Comparison of ENCODE assay signal across 20 mouse cellular contexts in genomic region chr5:139363858-139364257, GRCm38 (mm10). TPM values are rescaled to one million over a fixed set of nuclear protein-coding genes. Genes with fewer than 3 reads are reported as not detected.
DNase-seq lines count a peak whose midpoint lies in the region; ATAC-seq and TF ChIP-seq lines count a peak whose summit lies in the region.
"Had no signal": no experiment of that assay in that cellular context is flagged by ENCODE, and none has a peak within 500 bp of the region (broad histone marks: within the 10 kb centered on the region; RNA-seq: fewer than 3 reads in every experiment).

No protein-coding gene starts in this region.

- no peaks in the 10 kb centered on the region for H3K36me3 ChIP-seq in heart, adult 2 months (ENCODE audit: control insufficient read depth, insufficient read depth, low read length)
- H3K36me3 ChIP-seq in midbrain, embryonic 13.5 days = peaks cover 17% of the 10 kb centered on the region; the same call in 1 of the 2 replicates
- H3K36me3 ChIP-seq in midbrain, embryonic 15.5 days (replicated peaks) = no peaks in the 10 kb centered on the region
- H3K36me3 ChIP-seq: intestine, embryonic 15.5 days; neural tube, embryonic 15.5 days had no signal

- no peak overlapping the region for H3K4me2 ChIP-seq in midbrain, embryonic 13.5 days (replicated peaks)
- H3K4me2 ChIP-seq in midbrain, embryonic 15.5 days = no peak overlapping the region
- H3K4me2 ChIP-seq: neural tube, embryonic 15.5 days had no signal

- H3K79me2 ChIP-seq in heart, adult 2 months (replicated peaks; ENCODE audit: control insufficient read depth, insufficient read depth, low read length) = no peaks in the 10 kb centered on the region

- peak; percentile 40; the same call in 1 of the 2 replicates for ATAC-seq in midbrain, embryonic 13.5 days
- no peak; the same call in 1 of the 2 replicates for ATAC-seq in midbrain, embryonic 15.5 days (replicated peaks)
- peak; percentile 18; the same call in 1 of the 2 replicates for ATAC-seq in erythroblast, adult 5-6 weeks (replicated peaks; ENCODE audit: low FRiP score, poor library complexity, severe bottlenecking)

- intact Hi-C loops in heart, adult 2 months (cut with DNase I) = loop anchor here (1.0 to 5.0 kb wide), 3 partner anchors 34 to 141 kb away; no protein-coding TSS in a partner anchor
- intact Hi-C loops in heart, postnatal 14 days (cut with DNase I) = loop anchor here (1.0 to 2.0 kb wide), 3 partner anchors 34 to 140 kb away; no protein-coding TSS in a partner anchor
- intact Hi-C loops in left cerebral cortex, adult 2 months (cut with DNase I) = loop anchor here (1.0 to 2.0 kb wide), 2 partner anchors 34 to 105 kb away; no protein-coding TSS in a partner anchor
- intact Hi-C loops in left cerebral cortex, postnatal 4 days (cut with DNase I) = loop anchor here (5.0 kb wide), 1 partner anchor 103 kb away; no protein-coding TSS in a partner anchor

- H3K27me3 ChIP-seq in heart, adult 2 months (ENCODE audit: control insufficient read depth, insufficient read depth, low read length) = no peaks in the 10 kb centered on the region
- no peaks in the 10 kb centered on the region for H3K27me3 ChIP-seq in midbrain, embryonic 13.5 days
- no peaks in the 10 kb centered on the region for H3K27me3 ChIP-seq in midbrain, embryonic 15.5 days (replicated peaks)
- H3K27me3 ChIP-seq: embryonic facial prominence, embryonic 13.5 days; intestine, embryonic 15.5 days; neural tube, embryonic 15.5 days had no signal

- no peak for TF ChIP-seq POLR2A in heart, adult 2 months (IDR thresholded peaks at IDR 0.05; ENCODE audit: insufficient read depth, low read depth, low read length)

- 31% methylated on average over 7 of the region's 7 CpGs for WGBS in heart, adult 2 months
- 62% methylated on average over 7 of the region's 7 CpGs for WGBS in midbrain, embryonic 13.5 days
- WGBS in midbrain, embryonic 15.5 days = 73% methylated on average over 7 of the region's 7 CpGs

- H3K4me3 ChIP-seq in heart, adult 2 months = no peak overlapping the region
- H3K4me3 ChIP-seq in left cerebral cortex, adult 2 months = no peak overlapping the region
- no peak overlapping the region for H3K4me3 ChIP-seq in midbrain, embryonic 13.5 days (replicated peaks)
- H3K4me3 ChIP-seq in midbrain, embryonic 15.5 days = no peak overlapping the region
- H3K4me3 ChIP-seq: embryonic facial prominence, embryonic 13.5 days; intestine, embryonic 15.5 days; midbrain, embryonic 10.5 days; neural tube, embryonic 15.5 days had no signal

- no peak for DNase-seq in heart, adult 2 months
- DNase-seq in heart, postnatal 14 days = no peak
- no peak for DNase-seq in left cerebral cortex, adult 2 months (ENCODE audit: extremely low spot score in 1 of 2, low spot score in 2 of 2)
- DNase-seq in left cerebral cortex, postnatal 4 days = no peak
- DNase-seq in spleen, postnatal 36 days (ENCODE audit: low spot score in 2 of 2) = no peak

- no peaks in the 10 kb centered on the region for H3K9me3 ChIP-seq in midbrain, embryonic 13.5 days
- no peaks in the 10 kb centered on the region for H3K9me3 ChIP-seq in midbrain, embryonic 15.5 days
- H3K9me3 ChIP-seq: embryonic facial prominence, embryonic 13.5 days; intestine, embryonic 15.5 days; midbrain, embryonic 10.5 days; neural tube, embryonic 15.5 days had no signal

- no peak for TF ChIP-seq EP300 in heart, adult 2 months (IDR thresholded peaks at IDR 0.05; ENCODE audit: insufficient read depth, low read depth, low read length)

- TF ChIP-seq CTCF in heart, adult 2 months (IDR thresholded peaks at IDR 0.05) = no peak
- no peak for TF ChIP-seq CTCF in left cerebral cortex, adult 2 months (IDR thresholded peaks at IDR 0.05)

- peaks cover 13% of the 10 kb centered on the region for H3K4me1 ChIP-seq in heart, adult 2 months (ENCODE audit: control insufficient read depth, insufficient read depth, low read length)
- H3K4me1 ChIP-seq in midbrain, embryonic 13.5 days (replicated peaks) = peaks cover 14% of the 10 kb centered on the region
- peaks cover 9% of the 10 kb centered on the region for H3K4me1 ChIP-seq in midbrain, embryonic 15.5 days

- H3K27ac ChIP-seq in heart, adult 2 months = peak overlapping the region; percentile 94
- H3K27ac ChIP-seq in left cerebral cortex, adult 2 months = peak overlapping the region; percentile 85
- no peak overlapping the region for H3K27ac ChIP-seq in midbrain, embryonic 13.5 days
- no peak overlapping the region for H3K27ac ChIP-seq in midbrain, embryonic 15.5 days
- H3K27ac ChIP-seq: intestine, embryonic 15.5 days had no signal

- peak overlapping the region; percentile 48 for H3K9ac ChIP-seq in heart, adult 2 months (ENCODE audit: low read depth, low read length)
- H3K9ac ChIP-seq in midbrain, embryonic 13.5 days (replicated peaks) = no peak overlapping the region
- H3K9ac ChIP-seq in midbrain, embryonic 15.5 days = no peak overlapping the region
- H3K9ac ChIP-seq: neural tube, embryonic 15.5 days had no signal

RNA-seq across cellular contexts. Expression of gene Cyp2w1, which starts 11.4 kb away (rescaled TPM):
- not detected for total RNA-seq in heart, adult 2 months (2021)
- not detected in 2 replicates for polyA plus RNA-seq in heart, adult 2 months (2012; rRNA removed)
- not detected for total RNA-seq in heart, postnatal 14 days (2021)
- not detected for total RNA-seq in left cerebral cortex, adult 2 months (2021)
- total RNA-seq in left cerebral cortex, postnatal 4 days (2021) = not detected
- not detected in 2 replicates for polyA plus RNA-seq in midbrain, embryonic 13.5 days (2015; fragmentation: Nextera tagmentation; extraction: Ambion mirVana)
- 0.46 TPM in 1 of 2 replicates, not detected in the other for polyA plus RNA-seq in midbrain, embryonic 15.5 days (2015; fragmentation: Nextera tagmentation; extraction: Ambion mirVana)
- not detected in 2 replicates for total RNA-seq in erythroblast, adult 5-6 weeks (2015; ENCODE audit: low replicate concordance)
- total RNA-seq in erythroblast, adult 5-6 weeks (2017; ENCODE audit: low replicate concordance) = not detected in 2 replicates
- total RNA-seq: adrenal gland, postnatal 25 days; common myeloid progenitor, adult 5-6 weeks; heart, adult 18-20 months; heart, postnatal 36 days; left cerebral cortex, postnatal 25 days; MEL had no signal
- polyA plus RNA-seq: forebrain, embryonic 11.5 days; midbrain, embryonic 10.5 days; neural tube, embryonic 15.5 days; spleen, adult 2 months had no signal

RNA-seq across cellular contexts. Expression of gene Cox19, which starts 12.6 kb away (rescaled TPM):
- 10 to 100 TPM; 82.8 to 94.8 TPM for total RNA-seq in heart, adult 2 months (2021)
- 110 and 112 TPM in 2 replicates for polyA plus RNA-seq in heart, adult 2 months (2012; rRNA removed)
- total RNA-seq in heart, postnatal 14 days (2021) = 10 to 100 TPM; 78.6 to 85.9 TPM
- total RNA-seq in left cerebral cortex, adult 2 months (2021) = 10 to 100 TPM; 67.6 to 69.4 TPM
- 10 to 100 TPM; 87.8 to 89.3 TPM for total RNA-seq in left cerebral cortex, postnatal 4 days (2021)
- polyA plus RNA-seq in midbrain, embryonic 13.5 days (2015; fragmentation: Nextera tagmentation; extraction: Ambion mirVana) = 120 and 131 TPM in 2 replicates
- polyA plus RNA-seq in midbrain, embryonic 15.5 days (2015; fragmentation: Nextera tagmentation; extraction: Ambion mirVana) = 106 and 108 TPM in 2 replicates
- total RNA-seq in erythroblast, adult 5-6 weeks (2015; ENCODE audit: low replicate concordance) = 4.2 and 6.5 TPM in 2 replicates
- 7.7 and 8.8 TPM in 2 replicates for total RNA-seq in erythroblast, adult 5-6 weeks (2017; ENCODE audit: low replicate concordance)

RNA-seq across cellular contexts. Expression of gene Gpr146, which starts 13.6 kb away (rescaled TPM):
- total RNA-seq in heart, adult 2 months (2021) = 10 to 100 TPM; 42.9 to 56.6 TPM
- 62.4 and 77.0 TPM in 2 replicates for polyA plus RNA-seq in heart, adult 2 months (2012; rRNA removed)
- 10 to 100 TPM; 41.8 to 46.5 TPM for total RNA-seq in heart, postnatal 14 days (2021)
- total RNA-seq in left cerebral cortex, adult 2 months (2021) = 10 to 100 TPM; 12.5 to 13.9 TPM
- total RNA-seq in left cerebral cortex, postnatal 4 days (2021) = 1 to 10 TPM; 2.2 to 2.5 TPM
- polyA plus RNA-seq in midbrain, embryonic 13.5 days (2015; fragmentation: Nextera tagmentation; extraction: Ambion mirVana) = 1.7 TPM in 2 replicates
- polyA plus RNA-seq in midbrain, embryonic 15.5 days (2015; fragmentation: Nextera tagmentation; extraction: Ambion mirVana) = 2.5 and 2.7 TPM in 2 replicates
- total RNA-seq in erythroblast, adult 5-6 weeks (2015; ENCODE audit: low replicate concordance) = 27.3 and 37.2 TPM in 2 replicates
- 49.4 and 58.3 TPM in 2 replicates for total RNA-seq in erythroblast, adult 5-6 weeks (2017; ENCODE audit: low replicate concordance)

RNA-seq across cellular contexts. Expression of gene Adap1, which starts 38.4 kb away (rescaled TPM):
- 1 to 10 TPM; 1.5 to 1.7 TPM for total RNA-seq in heart, adult 2 months (2021)
- 2.7 and 2.8 TPM in 2 replicates for polyA plus RNA-seq in heart, adult 2 months (2012; rRNA removed)
- total RNA-seq in heart, postnatal 14 days (2021) = 1 to 10 TPM; 1.5 to 1.6 TPM
- 100 to 1,000 TPM; 242 to 256 TPM for total RNA-seq in left cerebral cortex, adult 2 months (2021)
- total RNA-seq in left cerebral cortex, postnatal 4 days (2021) = 100 to 1,000 TPM; 219 to 247 TPM
- 13.8 and 14.5 TPM in 2 replicates for polyA plus RNA-seq in midbrain, embryonic 13.5 days (2015; fragmentation: Nextera tagmentation; extraction: Ambion mirVana)
- 115 and 118 TPM in 2 replicates for polyA plus RNA-seq in midbrain, embryonic 15.5 days (2015; fragmentation: Nextera tagmentation; extraction: Ambion mirVana)
- total RNA-seq in erythroblast, adult 5-6 weeks (2015; ENCODE audit: low replicate concordance) = 8.3 and 11.9 TPM in 2 replicates
- total RNA-seq in erythroblast, adult 5-6 weeks (2017; ENCODE audit: low replicate concordance) = 5.4 and 9.1 TPM in 2 replicates

RNA-seq across cellular contexts. Expression of gene C130050O18Rik, which starts 41.2 kb away (rescaled TPM):
- total RNA-seq in heart, adult 2 months (2021) = 1 to 10 TPM in 1 of 2 experiments, under 1 TPM in 1; 0.68 to 1.1 TPM
- 0.98 and 1.1 TPM in 2 replicates for polyA plus RNA-seq in heart, adult 2 months (2012; rRNA removed)
- total RNA-seq in heart, postnatal 14 days (2021) = under 1 TPM; 0.74 to 0.80 TPM
- under 1 TPM; 0.29 to 0.63 TPM for total RNA-seq in left cerebral cortex, adult 2 months (2021)
- not detected for total RNA-seq in left cerebral cortex, postnatal 4 days (2021)
- 0.13 TPM in 1 of 2 replicates, not detected in the other for polyA plus RNA-seq in midbrain, embryonic 13.5 days (2015; fragmentation: Nextera tagmentation; extraction: Ambion mirVana)
- polyA plus RNA-seq in midbrain, embryonic 15.5 days (2015; fragmentation: Nextera tagmentation; extraction: Ambion mirVana) = 0.18 and 0.33 TPM in 2 replicates
- total RNA-seq in erythroblast, adult 5-6 weeks (2015; ENCODE audit: low replicate concordance) = 1.9 and 2.1 TPM in 2 replicates
- 2.9 and 4.3 TPM in 2 replicates for total RNA-seq in erythroblast, adult 5-6 weeks (2017; ENCODE audit: low replicate concordance)

Comparison
In these comparisons a context has a peak if more than half of its experiments do, and no peak if none do; other contexts are left out.
1. H3K27ac ChIP-seq: peak in heart, adult 2 months (single experiment) and left cerebral cortex, adult 2 months (single experiment); none in midbrain, embryonic 13.5 days (single experiment) and midbrain, embryonic 15.5 days (single experiment).
2. RNA of gene Cox19, which starts 12.6 kb away (total RNA-seq): 82.8 to 94.8 TPM in heart, adult 2 months, 87.8 to 89.3 TPM in left cerebral cortex, postnatal 4 days, 78.6 to 85.9 TPM in heart, postnatal 14 days and 67.6 to 69.4 TPM in left cerebral cortex, adult 2 months; 4.2 to 8.8 TPM in erythroblast, adult 5-6 weeks; every median in the first group is over 4 times any median in the second.